Mouse (Mus musculus): ENCODE data around the gene Snrnp40. TPM values are rescaled to one million over a fixed set of nuclear protein-coding genes. Genes with fewer than 3 reads are reported as not detected.

Gene Snrnp40
- 10 to 100 TPM; 35.3 to 39.0 TPM for total RNA-seq (2021)
- long read RNA-seq, experiment 1, transcript Snrnp40-201 (10 exons, 1,584 nt), result major isoform, 107 of 135 reads
- long read RNA-seq, experiment 1, partial matches to known transcripts, result 25 of 135 reads
- long read RNA-seq, experiment 1, other reads (novel, unspliced or antisense), result 2 of 135 reads
- long read RNA-seq, experiment 2, transcript Snrnp40-201 (10 exons, 1,584 nt), result major isoform, 38 of 53 reads
- long read RNA-seq, experiment 2, partial matches to known transcripts, result 12 of 53 reads
- long read RNA-seq, experiment 2, other reads (novel, unspliced or antisense), result 3 of 53 reads

DNA sequence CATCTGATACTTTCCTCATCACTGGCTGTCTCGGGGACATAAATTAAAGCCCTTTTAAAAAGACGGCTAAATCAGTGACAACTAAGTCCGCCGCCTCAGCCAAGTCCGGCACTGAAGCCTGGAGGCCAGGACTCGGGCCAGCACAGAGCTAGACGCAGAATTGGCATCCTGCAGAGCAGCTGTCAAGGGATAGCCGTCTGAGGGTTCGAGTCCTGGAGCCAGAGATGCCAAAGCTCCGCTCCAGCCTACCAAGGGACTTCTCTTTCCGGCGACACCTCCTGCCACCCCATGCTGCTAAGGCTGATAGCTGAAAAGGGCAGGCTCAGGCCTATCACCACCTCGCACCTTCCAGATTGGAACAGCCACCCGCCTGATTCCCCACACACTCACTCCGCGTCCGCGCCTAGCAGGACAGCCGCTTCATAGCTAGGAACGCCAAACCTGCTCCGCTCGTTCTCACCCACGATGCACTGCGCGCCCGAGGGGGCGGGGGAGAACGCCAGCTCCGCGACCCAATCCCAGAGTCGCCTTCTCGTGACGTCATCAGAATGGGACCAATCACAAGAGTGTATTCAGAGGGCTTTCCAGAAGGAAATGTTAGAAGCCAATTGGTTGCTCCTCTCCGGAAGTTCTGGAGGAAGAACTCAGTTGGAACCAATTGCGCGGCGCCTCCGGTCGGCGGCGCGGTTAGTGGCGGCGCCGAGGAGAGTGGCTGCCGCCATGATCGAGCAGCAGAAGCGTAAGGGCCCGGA, at the start of gene Snrnp40, which contains the start of gene Zcchc17:
Gene Snrnp40, plus strand, starts transcription at position 647 of the 752 bp plus-strand sequence.
Gene Zcchc17, minus strand, starts transcription at position 458 of the 752 bp plus-strand sequence.
- DNase-seq, result peak; percentile 99

DNA sequence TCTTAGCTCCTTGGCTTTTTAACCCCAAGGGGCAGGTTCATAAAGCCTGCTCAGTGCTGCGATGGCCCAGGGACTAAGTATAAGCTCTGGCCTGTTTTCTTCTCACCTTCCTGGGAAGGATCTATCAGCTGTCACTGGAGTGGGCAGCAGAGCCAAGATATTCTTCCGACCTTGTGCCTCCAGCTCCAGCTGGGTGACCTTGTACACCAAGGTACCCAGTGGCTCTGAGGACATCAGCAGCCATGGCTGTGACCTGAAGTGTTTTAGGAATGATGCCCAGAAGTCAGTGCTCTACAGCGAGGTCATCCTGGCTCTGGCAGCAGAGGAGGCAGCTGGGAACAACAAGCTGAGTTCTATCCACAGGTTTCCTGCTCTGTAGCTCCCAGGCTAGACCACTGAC, 47.4 kb upstream of the Snrnp40 start:
- peak; percentile 26 for DNase-seq

DNA sequence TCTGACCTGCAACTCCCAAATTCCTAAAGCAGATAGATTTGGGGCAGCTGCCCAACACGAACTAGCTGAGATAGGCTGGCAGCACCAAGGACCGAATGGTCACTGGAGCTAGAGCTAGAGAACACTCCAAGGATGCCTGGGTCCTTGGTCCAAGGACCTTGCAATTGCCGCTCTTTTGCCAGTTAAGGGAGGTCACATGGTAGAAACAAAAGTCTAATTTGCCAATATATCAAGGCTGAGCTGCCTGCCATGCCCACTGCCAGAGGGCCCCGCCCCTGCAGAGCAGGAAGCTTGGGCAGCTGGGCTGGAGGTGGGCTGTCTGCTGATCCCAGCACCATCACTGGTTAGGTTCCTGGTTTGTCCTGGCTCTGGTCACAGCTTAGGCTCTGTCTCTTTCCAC, 46.4 kb upstream of the Snrnp40 start:
- DNase-seq, result peak; percentile 30

DNA sequence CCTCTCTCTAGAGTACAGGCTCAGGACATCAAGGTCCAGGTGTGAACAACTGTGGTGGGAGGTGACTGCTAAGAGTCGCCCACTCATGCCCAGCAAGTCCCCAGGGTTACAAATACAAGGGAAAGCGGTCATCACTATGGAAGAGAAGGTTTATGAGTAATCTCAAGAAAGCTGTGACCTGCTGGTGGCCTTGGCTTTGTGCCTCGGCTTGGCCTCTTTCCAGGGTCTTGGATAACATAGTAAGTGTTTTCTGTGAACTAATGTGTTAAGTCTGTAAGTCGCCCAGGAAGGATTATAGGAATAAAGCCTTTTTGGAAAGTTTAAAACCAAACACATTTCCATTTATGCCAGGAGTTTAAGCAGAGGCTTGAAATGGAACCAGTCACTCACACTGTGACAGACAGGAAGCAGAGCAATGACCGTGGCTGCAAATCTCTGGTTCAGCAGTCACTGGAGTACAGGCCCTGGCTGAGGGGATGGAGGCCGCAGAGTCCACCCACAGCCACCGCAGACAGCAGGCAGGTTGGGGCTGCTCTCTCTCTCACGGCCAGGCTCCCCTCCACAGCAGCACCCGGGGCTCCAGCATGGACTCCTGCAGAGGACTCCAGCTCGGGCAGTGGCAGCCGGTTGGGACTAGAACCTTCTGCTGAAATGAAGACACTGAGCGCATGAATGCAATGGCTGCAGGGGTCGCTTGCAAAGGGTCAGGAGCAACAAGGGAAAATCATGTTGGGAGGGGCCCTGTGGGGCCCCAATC, 44.0 kb upstream of the Snrnp40 start:
- DNase-seq, result peak; percentile 89

DNA sequence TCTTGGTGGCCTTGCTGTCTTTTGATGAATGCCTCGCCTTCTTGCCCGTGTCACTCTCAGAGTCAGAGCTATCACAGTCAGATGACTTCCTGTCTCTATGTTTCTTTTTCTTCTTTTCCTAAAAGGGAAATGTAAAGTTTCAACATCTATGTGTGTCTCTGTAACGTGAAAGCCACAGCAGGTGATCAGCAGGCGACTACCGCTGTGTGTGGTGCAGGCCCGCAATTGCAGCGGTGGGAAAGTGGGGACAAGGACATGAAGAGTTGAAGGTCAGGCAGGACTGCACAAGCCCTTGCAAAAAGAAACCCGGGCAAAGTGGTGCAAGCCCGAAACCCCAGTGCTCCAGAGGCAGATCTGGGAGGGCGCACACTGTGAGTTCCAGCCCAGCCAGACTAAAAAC, 43.2 kb upstream of the Snrnp40 start:
- peak; percentile 26 for DNase-seq

DNA sequence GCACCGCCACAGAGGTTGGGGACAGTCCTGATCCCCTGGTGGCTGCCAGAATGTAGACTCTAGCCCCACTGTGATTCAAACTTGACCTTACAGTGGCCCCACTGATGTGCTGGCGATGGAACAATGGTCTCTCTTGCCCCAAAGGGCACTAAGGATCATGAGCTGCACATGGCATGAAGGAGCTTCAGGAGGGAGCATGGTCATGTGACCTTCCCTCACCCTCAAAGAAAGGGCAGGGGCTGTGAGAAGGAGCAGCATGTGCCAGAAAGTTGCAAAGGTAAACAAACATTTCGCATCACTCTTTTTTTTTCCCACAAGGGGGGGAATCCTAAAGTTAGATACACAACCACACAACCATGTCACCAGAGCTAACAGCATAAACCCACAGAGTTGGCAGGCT, 41.8 kb upstream of the Snrnp40 start:
- no peak for DNase-seq

DNA sequence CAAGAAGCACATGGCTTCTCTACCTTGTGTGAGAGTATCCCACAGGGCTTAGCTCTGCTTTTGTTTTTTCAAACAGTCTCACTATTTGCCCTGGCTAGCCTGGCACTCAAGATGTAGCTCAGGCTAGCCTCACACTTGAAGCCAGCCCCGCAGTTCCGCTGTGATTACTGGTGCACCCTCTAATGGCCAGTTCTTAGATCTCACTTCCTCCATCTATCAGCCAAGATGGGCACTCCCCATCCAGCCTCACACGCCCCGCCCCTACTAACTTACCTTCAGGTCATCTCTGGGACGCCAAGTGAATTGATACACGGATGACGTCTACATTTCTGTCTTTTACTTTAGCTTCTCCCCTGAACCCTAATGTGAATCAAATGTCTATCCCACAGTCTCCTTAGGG, 40.4 kb upstream of the Snrnp40 start:
- DNase-seq, result no peak

DNA sequence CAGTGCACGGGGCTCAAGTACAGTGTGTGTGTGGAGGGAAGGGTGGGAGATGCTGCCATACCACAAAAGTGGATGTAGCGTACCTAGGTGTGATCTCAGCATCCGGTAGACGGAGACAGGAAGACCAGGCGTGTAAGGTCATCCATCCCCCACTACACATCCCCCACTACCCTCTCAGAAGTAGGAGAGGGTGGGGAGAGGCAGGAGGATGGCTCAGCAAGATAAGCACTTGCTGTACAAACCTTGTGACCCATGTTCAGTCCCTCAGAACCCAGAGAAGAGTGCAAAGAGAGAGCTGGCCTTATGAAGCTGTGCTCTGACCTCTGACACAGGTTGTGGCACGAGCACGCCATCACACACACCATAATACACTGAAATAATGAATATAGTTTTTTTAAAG, 38.3 kb upstream of the Snrnp40 start:
- DNase-seq, result no peak

DNA sequence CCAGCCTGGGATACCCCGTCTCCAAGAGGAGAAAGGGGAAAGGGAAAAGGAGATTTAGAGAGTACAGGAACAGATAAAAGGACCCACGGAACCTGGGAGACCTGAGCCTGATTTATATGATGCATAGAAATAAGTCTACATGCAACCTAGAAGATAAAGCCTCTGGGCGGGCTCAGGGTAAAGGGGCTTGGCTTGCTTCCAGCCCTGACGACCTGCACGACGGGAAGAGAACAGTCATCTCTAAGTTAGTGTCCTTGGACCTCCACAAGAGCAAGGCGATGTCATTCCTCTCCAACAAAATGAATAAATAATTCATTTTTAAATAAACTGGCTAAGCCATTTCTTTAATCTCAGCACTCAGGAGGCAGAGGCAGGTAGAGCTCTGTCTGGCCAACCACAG, 37.4 kb upstream of the Snrnp40 start:
- peak; percentile 40 for DNase-seq

DNA sequence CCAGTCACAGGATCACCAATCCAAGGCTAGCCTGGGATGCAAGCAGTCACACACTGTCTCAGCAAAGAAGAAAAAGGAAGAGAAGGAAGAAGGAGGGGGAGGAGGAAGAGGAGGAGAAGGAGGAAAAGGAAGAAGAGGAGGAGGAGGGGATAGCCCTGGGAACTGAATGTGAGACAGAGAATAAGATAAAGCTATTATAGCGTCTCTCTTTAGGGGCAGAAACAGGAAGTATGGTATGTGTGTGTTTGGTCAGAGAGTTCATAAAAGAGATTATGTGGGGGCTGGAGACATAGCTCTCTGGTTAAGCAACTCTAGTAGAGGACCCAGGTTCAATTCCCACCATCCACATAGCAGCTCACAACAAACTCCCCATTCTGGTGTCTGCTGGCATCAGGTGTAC, 36.8 kb upstream of the Snrnp40 start:
- no peak for DNase-seq

DNA sequence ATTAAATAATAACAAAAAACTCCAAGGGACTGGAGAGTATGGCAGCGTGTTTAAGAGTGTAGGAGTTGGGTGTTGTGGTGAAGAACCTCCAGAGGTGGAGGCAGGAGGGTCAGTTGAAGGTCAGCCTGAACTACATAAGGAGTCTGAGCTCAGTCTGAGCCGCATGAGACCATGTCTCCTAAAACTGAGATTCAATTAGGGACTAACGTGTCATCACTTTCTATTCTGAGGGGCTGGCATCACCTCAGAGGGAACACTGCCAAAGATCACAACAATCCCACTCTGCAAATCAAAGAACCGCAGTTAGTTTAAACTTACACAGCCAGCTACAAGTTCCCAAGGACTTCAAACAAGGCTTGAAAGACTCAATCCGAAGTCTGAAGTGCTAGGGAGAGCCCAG, 36.3 kb upstream of the Snrnp40 start:
- DNase-seq, result no peak

DNA sequence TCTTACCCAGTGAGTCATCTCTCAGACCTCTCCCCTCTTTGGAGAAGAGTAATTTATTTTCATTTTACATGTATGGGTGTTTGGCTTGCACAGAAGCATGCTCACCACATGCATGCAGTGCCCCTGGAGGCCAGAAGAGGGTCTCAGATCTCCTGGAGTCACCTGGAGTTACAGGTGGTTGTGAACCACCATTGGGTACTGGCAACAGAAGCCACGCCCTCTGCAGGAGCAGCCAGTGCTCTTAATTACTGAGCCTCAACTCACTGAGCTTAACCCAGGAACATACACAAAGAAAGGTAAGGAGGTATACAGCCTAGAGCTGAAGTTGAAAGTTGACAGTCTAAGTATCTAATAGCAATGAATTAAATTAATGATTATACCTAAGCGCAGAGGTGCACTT, 34.5 kb upstream of the Snrnp40 start:
- no peak for DNase-seq

DNA sequence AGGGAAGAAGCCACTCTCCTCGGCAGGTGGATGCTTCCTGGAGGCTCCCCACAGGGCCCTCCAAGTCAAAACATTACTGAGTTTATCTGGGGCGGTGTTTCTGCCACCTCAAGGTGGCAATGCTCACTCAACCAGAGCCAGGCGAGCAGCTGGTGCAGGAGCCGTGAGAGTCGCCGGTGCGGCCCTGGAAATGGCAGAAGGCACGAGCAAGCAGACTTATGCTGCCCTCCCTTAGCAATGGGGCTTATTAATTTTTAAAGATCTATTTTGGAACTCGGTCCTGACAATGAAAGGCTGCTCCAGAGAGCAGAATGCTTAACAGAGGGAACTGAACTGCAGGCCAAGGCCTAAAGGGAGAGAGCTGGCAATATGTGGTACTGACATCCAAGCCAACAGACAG, 32.6 kb upstream of the Snrnp40 start:
- DNase-seq, result no peak

DNA sequence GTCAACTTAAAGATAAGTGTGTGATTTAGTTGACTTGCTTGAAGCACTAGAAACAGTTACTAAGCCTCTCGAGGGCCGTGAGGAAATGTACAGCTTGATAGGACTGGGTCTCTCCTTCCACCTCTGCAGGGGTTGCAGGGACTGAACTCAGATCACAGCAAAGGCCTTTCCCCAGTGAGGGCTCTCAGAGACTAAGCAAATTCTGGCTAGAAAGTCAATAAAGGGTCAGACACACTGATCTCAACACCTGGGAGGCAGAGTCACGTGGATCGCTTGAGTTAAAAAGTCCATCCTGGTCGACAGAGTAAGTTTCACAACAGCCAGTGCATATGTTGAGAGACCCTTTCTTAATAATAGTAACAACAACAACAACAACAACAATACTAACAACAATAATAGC, 24.1 kb upstream of the Snrnp40 start:
- DNase-seq, result no peak

DNA sequence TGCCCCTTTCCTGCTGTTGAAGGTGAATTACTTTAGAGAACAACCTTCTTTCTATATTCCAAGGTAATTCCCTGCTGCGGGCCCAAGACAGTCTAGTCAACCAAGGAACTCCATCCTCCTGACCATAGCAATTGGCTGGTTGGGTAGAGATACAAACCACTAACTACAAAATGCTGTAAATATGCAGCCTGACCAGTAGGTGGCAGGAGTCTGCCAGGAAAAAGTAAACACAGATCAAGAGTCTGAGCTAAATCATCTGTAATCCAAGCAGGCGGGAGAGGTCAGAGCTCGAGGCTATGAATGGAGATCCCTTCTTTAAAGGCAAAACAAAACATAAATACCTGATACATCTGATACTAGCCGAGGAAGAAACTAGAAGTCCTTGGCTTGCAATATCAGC, 18.2 kb upstream of the Snrnp40 start:
- DNase-seq, result peak; percentile 72

DNA sequence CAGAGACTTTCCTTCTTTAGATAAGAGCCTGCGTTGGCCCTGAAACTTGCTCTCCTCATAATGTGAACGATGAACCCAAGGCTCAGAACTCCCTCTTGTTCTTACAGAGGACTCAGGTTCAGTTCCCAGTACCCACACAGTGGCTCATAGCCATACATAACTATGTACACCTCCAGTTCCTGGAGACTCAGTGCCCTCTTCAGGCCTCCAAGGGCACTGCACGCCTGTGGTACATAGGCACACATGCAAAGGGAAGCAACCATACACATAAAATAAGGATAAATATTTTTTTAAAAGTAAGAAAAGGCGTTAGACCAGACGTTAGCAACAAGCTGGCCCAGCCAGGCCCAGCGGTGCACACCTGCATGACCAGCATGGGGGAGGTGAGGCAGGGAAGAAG, 10.3 kb upstream of the Snrnp40 start:
- no peak for DNase-seq

DNA sequence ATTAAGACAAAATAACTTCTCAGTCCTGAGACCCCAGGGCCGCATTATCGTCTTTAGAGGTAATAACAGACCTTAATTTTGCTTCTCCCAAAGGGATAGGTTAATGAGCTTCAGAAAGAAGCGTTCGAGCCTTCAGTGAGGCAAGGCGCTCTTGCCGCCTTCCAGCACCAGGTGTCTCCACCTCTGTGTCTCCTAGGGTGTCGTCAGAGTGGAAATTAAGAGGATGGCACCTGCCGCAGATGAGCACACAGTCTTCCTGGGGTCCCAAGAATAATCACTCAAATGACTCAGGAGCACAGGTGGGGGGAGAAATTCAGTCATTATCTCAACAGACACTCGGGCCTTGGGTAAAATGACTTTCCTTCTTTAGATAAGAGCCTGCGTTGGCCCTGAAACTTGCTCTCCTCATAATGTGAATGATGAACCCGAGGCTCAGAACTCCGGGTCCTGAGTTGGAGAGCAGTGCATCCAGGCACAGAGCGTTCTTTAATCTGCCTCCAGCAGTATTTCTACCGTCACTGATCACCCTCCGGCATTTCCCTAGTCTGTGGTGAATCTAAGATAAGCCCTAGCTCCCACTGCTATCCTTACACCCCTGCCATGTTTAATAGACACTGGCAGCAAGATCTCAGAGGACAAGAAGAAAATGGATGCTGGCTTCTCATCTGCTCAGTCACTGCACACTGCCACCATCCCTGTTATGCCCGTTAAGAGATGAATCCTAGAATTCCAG, 9.1 kb upstream of the Snrnp40 start:
- DNase-seq, result no peak

DNA sequence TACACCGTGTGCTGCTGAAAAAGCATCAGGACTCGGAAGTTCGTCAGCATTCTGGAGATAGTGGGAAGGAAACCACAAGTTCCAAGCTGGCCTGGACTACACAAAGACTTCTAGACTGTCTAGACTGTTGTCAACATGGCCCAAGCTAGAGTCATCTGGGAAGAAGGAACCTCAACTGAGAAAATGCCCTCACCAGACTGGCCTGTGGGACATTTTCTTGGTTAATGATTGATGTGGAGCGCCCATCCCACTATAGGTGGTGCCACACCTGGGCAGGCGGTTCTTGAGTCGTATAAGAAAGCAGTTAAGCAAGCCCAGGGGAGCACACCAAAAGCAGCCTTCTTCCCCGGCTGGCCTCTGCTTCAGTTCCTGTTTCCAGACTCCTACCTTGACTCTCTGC, 7.3 kb upstream of the Snrnp40 start:
- no peak for DNase-seq

DNA sequence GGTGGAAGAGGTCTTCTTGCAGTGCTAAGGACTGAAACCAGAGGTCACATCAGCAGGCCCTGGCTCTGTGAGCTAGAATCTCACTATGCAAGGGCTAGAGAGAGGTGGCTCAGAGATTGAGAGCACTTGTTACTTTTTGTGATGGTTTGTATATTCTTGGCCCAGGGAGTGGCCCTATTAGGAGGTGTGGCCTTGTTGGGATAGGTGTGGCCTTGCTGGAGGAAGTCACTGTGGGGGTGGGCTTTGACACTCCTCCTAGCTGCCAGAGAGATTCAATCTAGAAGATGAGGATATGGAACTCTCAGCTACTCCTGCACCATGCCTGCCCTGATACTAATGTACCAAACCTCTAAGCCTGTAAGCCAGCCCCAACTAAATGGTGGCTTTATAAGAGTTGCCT, 2.0 kb upstream of the Snrnp40 start:
- no peak for DNase-seq

DNA sequence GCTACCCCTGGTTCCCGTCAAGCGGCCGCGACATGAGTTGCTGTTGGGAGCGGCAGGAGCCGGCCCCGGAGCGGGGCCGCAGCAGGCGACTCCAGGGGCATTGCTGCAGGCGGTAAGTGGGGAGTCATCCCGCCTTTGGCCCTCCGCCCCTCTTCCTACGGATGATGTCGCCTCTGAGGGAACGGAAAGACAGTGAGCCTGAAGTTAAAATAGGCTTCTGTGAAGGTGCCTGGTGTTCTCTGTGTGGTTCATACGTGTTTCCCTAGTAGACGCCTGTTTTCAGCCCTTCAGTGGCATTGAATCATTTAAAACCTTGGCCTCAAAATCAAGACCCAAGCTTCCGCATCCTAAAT, 282 bp downstream of the Snrnp40 start:
- DNase-seq, result no peak

DNA sequence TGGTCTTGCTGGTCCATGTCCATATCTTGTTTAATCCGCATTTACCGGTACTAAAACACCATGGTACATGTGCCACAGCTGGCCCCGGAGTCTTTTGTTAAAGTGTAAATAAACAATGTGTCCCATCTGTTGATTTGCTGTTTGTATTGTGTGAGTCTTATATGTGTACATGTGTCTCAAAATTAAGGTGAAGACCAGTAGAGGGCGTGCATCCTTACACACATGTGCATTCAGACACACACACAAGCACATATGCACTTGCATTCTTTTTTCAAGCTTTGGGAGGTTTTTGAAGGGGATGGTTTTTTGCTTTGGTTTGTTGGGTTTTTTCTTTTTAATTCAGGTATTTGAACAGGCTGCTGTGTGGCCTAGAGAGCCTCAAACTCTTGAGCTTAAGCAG, 16.7 kb downstream of the Snrnp40 start:
- DNase-seq, result no peak

DNA sequence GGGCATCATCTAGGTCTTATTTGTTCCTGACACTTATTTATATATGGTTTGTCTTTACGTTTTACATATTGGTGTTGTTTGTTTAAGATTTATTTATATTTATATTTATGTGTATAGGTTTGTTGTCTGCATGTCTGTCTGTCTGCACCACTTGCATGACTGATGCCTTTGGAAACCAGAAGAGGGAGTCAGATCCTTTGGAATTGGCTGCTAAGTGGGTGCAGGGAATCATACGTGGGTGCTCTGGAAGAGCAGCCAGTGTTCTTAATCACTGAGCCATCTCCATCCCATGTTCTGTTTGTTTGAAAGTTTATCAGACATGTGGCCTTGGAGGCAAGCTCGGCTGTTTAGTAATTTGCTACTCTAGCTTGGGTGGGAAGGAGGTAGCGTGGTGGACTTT, 17.6 kb downstream of the Snrnp40 start:
- DNase-seq, result no peak

DNA sequence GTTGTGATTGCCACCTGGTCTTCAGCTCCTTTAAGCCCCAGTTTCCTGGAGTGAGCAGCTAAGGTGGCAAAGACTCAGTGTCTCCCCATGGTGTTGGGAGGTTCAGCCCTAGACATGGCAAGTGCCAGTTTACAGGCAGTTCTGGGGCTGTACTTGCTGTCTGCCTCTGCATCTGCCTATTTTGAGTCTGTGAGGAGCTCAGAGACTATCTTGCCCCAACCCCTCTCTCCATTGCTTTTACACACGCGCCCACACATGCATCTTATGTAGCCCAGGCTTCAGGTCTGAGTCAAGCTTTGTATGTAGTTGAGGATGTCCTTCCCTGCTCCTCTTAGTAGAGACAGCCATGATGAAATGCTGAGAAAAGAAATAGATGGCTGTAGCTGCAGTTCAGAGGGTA, 19.2 kb downstream of the Snrnp40 start:
- no peak for DNase-seq

Data from adrenal gland, postnatal 10 days (tissue).